Mouse (Mus musculus) thymus, postnatal 0 days (tissue): ENCODE data around the gene Selenoo. TPM values are rescaled to one million over a fixed set of nuclear protein-coding genes. Genes with fewer than 3 reads are reported as not detected.

Source experiments
- DNase-seq: peaks from one replicate; pipeline ENCODE4 v3.0.0-alpha.2; 2015; ENCODE audit warnings: low spot score
- polyA plus RNA-seq: library from polyadenylated mRNA; unstranded; fragments of >200 nt; fragmentation: Nextera tagmentation; extraction: Ambion mirVana; gene quantifications from 2 replicates; pipeline ENCODE4 v1.2.1, GENCODE M21; 2015

Selenoo gene
- polyA plus RNA-seq, 1 experiment from 2014 or later: 18.1 TPM

DNA sequence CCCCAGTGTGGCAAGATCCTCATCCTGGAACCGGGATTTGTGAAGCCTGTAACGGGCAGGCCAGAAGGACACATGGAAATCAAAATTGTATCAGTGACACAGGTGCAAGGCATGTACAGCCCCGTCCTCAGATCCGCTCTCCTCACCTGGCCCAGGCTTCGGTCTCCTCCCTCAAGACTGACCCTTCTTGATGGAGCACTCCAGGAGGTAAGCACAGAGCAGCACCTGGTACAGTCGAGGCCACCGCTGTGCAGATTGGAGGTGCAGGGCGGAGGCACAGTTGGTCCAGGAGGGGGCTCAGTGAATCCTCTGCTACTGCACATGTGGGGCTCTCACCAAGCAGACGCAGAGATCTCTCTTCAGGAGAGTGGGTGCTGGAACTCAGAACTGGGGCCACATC lies 36.5 kb downstream of the Selenoo start:
- no peak for DNase-seq

DNA sequence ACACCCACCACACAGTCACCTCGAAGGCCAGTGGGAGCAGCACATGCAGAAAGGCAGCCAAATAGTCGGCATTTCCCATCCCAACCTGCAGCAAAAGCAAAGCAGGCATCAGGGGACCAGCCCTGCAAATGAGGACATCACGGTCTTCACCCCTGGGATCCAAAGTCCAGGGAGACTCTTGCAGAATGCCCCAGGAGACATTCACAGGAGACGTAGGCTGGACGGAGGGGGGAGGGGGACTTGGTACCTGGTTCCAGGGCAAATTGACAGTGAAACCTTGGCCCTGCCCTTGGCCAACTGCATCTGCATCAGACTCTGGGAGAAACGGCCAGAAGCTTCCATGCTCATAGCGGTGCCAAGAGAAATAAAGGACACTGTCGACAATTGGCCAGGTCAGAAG lies 37.7 kb downstream of the Selenoo start:
- DNase-seq: no peak

DNA sequence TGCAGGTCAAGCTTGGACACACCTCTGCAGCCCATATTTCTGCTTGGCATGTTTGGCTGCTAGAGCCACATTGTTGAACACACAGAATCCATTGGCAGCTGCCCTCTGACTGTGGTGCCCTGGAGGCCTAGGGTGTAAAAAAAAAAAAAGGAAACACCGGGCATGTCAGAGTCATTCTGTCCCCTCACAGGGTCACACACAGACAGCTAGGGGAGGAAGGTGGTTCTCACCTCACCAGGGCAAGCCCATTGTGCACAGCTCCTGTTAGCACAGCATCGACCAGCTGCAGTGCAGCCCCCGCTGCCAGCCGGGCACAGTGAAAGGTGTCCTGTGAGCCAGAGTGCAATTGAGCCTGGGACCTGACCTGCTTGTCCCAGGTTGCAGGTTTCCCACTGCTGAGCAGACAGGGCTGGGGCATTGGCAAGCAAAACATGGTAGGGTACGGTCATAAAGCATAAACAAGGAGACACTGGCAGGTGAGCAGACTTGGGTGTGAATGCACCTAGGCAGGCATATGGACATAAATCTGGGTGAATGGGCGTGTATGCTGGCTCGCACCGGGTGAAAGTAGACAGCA lies 38.6 kb downstream of the Selenoo start:
- DNase-seq: no peak

- peak; percentile 83 for DNase-seq
Measured at GRCm38 (mm10) chr15:89128382-89129350, 39.8 kb downstream of the Selenoo start, which contains the start of gene Hdac10. Gene Hdac10, minus strand, starts transcription at chr15:89128700.

DNA sequence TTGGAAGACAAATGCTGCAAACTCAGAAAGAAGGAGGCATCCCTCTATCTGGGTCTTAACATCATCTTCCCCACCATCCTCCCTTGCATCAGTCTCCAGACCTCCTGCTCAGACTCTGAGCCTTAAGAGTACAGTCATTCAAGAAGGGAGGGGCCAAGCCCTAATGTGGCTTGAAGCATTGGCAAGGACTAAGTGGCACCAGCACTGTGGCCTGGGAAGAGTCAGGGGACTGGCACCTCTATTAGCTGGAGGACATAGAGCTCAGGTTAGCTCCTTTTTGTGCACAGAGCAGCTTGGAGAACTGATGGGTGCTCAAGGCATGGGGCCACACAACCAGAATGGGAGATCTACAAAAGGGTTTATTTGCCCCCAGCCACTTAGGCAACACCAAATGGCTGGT lies 41.4 kb downstream of the Selenoo start:
- no peak for DNase-seq

DNA sequence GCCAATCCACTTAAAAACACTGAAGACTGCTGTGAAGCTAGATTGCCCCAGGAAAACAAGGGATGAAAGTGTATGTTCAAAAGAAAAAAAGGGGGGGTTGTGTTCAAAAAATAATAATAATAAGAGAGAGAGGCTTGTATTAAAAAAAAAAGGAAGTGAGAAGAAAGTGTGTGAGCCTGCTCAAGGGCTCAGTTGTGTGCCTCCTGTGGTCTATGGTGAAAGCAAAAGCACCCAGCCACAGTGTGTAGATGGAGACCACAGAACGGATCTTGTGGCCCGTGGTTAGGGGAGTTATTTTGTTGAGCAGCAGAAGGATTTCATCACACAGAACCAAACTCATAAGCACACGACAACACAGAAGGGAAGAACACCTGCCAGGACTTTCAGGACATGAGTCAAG lies 42.4 kb downstream of the Selenoo start:
- DNase-seq: peak; percentile 72

DNA sequence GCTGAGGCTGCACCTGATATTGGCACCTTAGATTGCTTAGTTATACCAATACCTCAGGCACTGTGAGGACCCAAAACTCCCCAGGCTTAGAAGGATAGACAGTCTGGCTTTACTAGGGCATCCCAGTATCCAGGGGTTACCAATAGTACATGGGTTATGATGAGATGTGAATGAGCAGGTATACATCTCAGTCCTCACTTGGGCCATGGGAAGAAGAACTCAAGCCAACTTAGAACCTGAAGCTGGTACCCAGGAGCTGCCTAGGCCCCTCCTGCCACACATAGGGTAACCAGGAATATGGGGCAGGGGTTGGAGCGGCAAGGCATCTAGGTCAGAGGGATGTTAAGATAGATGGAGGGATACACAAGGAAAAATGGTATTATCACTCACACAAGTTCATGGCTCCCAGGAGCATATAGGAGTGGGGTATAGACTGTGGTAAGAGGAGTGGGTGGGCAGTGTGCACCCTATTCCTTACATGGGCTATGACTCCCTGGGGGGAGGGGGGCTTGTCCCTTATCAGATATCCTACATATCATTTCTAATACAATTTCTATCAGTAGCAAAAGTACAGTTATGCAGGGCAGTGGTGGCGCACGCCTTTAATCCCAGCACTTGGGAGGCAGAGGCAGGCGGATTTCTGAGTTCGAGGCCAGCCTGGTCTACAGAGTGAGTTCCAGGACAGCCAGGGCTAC lies 47.7 kb downstream of the Selenoo start:
- DNase-seq: no peak

DNA sequence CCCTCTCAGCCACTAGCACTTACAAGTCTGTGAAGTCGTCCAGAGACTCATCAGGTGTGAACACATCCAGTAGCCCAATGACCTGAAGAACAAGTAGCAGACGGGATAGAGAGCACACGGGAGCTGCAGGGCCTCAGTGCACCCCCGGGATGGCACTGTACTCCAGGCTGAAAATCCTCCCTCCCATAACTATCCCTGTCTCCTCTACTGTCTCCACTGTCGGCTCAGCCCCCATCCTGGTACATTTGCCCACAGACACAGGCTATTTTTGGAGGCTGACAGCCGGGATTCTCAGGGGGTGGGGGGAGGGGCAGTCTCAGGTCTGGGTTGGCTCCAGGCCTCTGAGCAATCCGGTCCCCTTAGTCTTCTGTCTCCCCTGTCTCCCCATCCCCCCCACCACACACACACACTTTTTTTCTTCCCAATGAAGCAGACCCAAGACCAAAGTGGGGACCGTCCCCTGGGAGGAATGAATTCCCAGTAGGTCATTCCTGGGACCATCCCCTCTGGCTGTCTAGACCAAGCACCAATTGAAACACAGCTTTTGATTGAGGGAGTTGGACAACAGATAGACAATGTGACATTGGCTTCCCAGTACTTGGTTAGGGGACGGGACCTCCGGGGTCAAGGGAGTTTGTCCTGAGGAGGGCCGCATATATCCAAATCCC lies 48.6 kb downstream of the Selenoo start:
- DNase-seq: no peak

GRCm38 (mm10) chr15:89138046-89138405 lies 49.1 kb downstream of the Selenoo start:
- DNase-seq: no peak

DNA sequence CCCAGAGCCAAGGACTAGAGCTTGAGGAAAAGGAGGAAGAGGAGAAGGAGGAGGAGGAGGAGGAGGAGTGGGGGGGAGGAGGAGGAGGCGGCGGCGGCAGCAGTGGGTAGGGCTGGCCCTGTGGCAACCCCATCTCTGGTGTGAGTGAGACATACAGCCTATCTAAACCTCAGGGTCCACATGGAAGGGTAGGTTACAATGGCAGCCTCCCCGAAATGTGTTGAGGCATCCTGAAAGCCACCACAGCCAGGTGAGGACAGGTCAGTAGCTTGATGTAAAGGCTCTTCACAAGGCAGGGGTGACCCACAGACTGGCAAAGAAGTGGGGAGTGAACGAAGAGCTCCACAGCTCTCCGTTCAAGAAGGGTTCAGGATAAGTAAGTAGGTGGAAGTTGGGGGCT lies 49.6 kb downstream of the Selenoo start:
- DNase-seq: no peak

DNA sequence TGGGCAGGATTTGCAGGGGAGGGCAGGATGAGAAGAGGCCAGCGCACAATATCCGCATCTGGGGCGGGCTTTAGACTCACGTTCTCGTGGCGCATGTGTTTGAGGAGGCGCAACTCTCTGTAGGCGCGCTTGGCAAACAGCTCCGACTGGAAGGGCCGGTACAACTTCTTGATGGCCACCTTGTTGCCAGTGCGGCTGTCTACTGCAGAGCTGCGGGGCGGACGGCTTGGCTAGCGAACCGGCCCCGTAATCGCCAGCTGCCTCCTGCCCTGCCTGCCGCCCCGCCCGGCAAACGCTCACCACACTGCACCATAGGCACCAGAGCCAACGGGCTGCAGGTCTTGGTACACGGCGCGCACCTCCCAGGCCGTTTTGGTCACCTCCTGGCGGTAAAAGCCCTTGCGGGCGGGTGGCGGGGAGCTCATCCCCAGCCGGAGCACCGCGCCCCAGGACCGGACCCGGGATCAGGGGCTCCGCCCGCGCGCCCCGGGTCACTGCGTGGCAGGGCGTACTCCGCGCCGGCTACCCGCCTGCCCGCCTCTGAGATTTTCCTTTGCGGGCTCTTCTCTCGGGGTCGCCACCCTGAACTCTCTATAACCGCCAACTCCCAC lies 51.3 kb downstream of the Selenoo start:
- DNase-seq: no peak

- DNase-seq: no peak
Measured at GRCm38 (mm10) chr15:89140659-89141252, 51.9 kb downstream of the Selenoo start, which contains the start of gene Mapk12. Gene Mapk12, minus strand, starts transcription at chr15:89140703.

DNA sequence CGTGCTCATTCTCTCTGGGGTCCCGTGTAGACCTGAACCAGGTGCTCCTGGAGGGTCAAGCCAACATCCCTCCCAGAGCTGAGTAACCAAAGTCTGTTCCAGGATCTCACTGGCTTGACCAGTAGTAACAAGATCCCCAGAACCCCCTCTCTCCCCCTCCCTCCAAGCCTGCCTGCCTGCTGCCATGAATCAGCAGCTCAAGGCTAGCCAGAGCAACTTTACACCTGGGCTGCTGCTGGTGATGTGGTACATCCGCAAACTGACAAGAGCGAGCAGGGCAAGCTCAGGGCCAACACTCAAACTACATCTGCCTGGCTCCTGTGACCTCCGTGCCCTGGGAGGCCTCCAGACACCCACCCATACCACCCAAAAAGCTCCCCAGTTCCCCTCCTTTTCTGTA lies 52.6 kb downstream of the Selenoo start:
- no peak for DNase-seq

GRCm38 (mm10) chr15:89141905-89142304 lies 53.0 kb downstream of the Selenoo start:
- DNase-seq: no peak

DNA sequence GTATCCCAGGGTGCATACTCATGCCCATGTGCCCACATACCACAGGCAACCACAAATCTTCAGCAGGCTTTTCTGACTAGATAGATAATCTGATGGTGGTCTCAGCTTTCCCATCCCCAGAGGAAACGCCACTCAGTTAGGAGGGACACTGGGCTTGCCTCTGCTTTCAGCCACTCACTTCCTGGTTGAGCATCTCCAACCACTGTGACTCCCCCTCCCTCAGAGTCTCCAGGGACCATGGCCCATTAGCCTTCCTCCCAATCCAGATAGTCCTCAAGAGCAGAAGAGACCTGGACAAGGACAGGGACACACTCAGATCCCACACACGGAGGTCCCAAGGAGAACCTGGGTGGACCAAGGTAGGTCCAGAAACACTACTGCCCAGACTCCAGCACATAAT lies 54.2 kb downstream of the Selenoo start:
- no peak for DNase-seq

DNA sequence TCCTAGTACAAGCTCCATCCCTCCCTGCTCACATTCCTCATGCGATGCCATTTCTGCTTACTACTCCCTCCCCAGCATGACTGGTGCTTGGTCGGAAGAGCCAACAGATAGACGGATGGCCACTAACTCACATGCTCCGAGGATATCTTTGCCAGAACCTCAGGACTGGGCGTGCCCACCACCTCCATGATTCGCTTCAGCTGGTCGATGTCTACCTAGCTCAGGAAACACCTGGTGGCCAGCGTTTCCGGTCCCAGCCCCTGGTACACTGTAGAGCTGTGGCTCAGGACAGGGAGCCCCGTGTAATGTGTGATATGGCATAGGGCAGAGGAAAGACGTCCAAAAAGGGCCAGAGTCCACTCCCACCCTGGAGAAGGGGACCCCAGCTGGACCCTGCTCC lies 56.1 kb downstream of the Selenoo start:
- DNase-seq: no peak

- no peak for DNase-seq
Measured at GRCm38 (mm10) chr15:89145813-89146350, 57.0 kb downstream of the Selenoo start.

GRCm38 (mm10) chr15:89146537-89146936 lies 57.7 kb downstream of the Selenoo start:
- DNase-seq: no peak

GRCm38 (mm10) chr15:89147024-89147423 lies 58.1 kb downstream of the Selenoo start:
- DNase-seq: peak; percentile 51

DNA sequence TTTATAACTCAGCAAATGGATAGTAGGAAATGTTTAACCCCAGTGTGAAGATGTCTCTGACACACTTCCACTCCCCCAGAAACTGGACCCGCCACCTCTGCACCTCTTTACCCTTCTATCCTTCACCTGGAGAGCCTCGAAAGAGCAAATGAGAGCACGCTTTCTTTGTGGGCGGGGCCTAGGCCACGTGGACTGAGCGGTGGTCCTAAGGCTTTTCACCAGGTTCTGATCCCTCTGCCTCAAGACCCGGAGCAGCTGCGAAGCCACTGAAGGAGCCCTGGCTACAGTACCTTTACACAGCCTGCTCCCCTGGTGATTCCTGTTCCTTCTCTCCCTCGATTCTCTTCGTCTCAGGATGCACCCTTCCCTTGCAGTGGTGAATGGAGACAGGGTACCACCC lies 58.6 kb downstream of the Selenoo start:
- DNase-seq: no peak
